8 mouse cellular contexts compared by ENCODE assay signal in genomic region chr10:117846260-117846632, GRCm38 (mm10). TPM values are rescaled to one million over a fixed set of nuclear protein-coding genes. Genes with fewer than 3 reads are reported as not detected.
A peak's percentile ranks its signal among the peaks of the same experiment; 100 is the strongest.
DNase-seq lines count a peak whose midpoint lies in the region; ATAC-seq and TF ChIP-seq lines count a peak whose summit lies in the region.

No protein-coding gene starts in this region.

- H3K9ac ChIP-seq in embryonic facial prominence, embryonic 15.5 days, result peak overlapping the region; percentile 58
- peak overlapping the region; percentile 78 for H3K9ac ChIP-seq in limb, embryonic 15.5 days
- H3K9ac ChIP-seq in stomach, postnatal 0 days (ENCODE audit: low read length), result peak overlapping the region; percentile 82

- H3K4me3 ChIP-seq in erythroblast, embryonic 14.5 days (replicated peaks), result peak overlapping the region; percentile 87
- peak overlapping the region; percentile 90 for H3K4me3 ChIP-seq in embryonic facial prominence, embryonic 15.5 days (replicated peaks)
- peak overlapping the region; percentile 89 for H3K4me3 ChIP-seq in limb, embryonic 15.5 days
- H3K4me3 ChIP-seq in stomach, postnatal 0 days (ENCODE audit: low read depth, low read length), result peak overlapping the region; percentile 92

- peak; percentile 84 for DNase-seq in 416B (ENCODE audit: low read depth)
- DNase-seq in stomach, postnatal 0 days (ENCODE audit: low spot score), result no peak
- no peak for DNase-seq in urinary bladder, postnatal 25 days (ENCODE audit: low spot score)
- DNase-seq in cerebellum, adult 9-11 months, result no peak

- H3K9me3 ChIP-seq in erythroblast, embryonic 14.5 days (ENCODE audit: control insufficient read depth, low read length), result no peaks in the 10 kb centered on the region
- H3K9me3 ChIP-seq in embryonic facial prominence, embryonic 15.5 days (replicated peaks), result no peaks in the 10 kb centered on the region
- no peaks in the 10 kb centered on the region for H3K9me3 ChIP-seq in limb, embryonic 15.5 days
- no peaks in the 10 kb centered on the region for H3K9me3 ChIP-seq in stomach, postnatal 0 days (ENCODE audit: control insufficient read depth, low read length)

- peak overlapping the region; percentile 66 for H3K4me2 ChIP-seq in embryonic facial prominence, embryonic 15.5 days (replicated peaks)
- H3K4me2 ChIP-seq in limb, embryonic 15.5 days, result peak overlapping the region; percentile 53
- peak overlapping the region; percentile 69 for H3K4me2 ChIP-seq in stomach, postnatal 0 days (replicated peaks; ENCODE audit: low read depth)

- peak; percentile 45 for TF ChIP-seq CTCF in stomach, postnatal 0 days (IDR thresholded peaks at IDR 0.05; ENCODE audit: low read depth)

- no peaks in the 10 kb centered on the region for H3K36me3 ChIP-seq in erythroblast, embryonic 14.5 days (ENCODE audit: control insufficient read depth)
- no peaks in the 10 kb centered on the region for H3K36me3 ChIP-seq in embryonic facial prominence, embryonic 15.5 days
- no peaks in the 10 kb centered on the region for H3K36me3 ChIP-seq in limb, embryonic 15.5 days
- H3K36me3 ChIP-seq in stomach, postnatal 0 days (ENCODE audit: control insufficient read depth, insufficient read depth, low read length), result no peaks in the 10 kb centered on the region

- no peak for ATAC-seq in erythroblast, adult 5-6 weeks (replicated peaks; ENCODE audit: low FRiP score, poor library complexity, severe bottlenecking)
- peak; percentile 85 for ATAC-seq in embryonic facial prominence, embryonic 15.5 days (ENCODE audit: insufficient number of reproducible peaks, low FRiP score, low TSS enrichment, low read depth)
- ATAC-seq in limb, embryonic 15.5 days (ENCODE audit: insufficient number of reproducible peaks, low FRiP score, low TSS enrichment, low read depth), result peak; percentile 83
- peak; percentile 81 for ATAC-seq in stomach, postnatal 0 days (ENCODE audit: low FRiP score, low TSS enrichment)

- peaks cover 24% of the 10 kb centered on the region for H3K4me1 ChIP-seq in erythroblast, embryonic 14.5 days (ENCODE audit: control insufficient read depth)
- peaks cover 14% of the 10 kb centered on the region for H3K4me1 ChIP-seq in embryonic facial prominence, embryonic 15.5 days
- peaks cover 21% of the 10 kb centered on the region for H3K4me1 ChIP-seq in limb, embryonic 15.5 days
- H3K4me1 ChIP-seq in stomach, postnatal 0 days (replicated peaks; ENCODE audit: control insufficient read depth, insufficient read depth), result no peaks in the 10 kb centered on the region

- peak overlapping the region; percentile 99 for H3K27ac ChIP-seq in embryonic facial prominence, embryonic 15.5 days (replicated peaks)
- H3K27ac ChIP-seq in limb, embryonic 15.5 days, result peak overlapping the region; percentile 99
- H3K27ac ChIP-seq in stomach, postnatal 0 days (replicated peaks), result peak overlapping the region; percentile 100

- TF ChIP-seq EP300 in stomach, postnatal 0 days (optimal IDR thresholded peaks at IDR 0.05), result no peak

- WGBS in embryonic facial prominence, embryonic 15.5 days, result under 1% methylated on average over 21 of the region's 21 CpGs
- under 1% methylated on average over 21 of the region's 21 CpGs for WGBS in limb, embryonic 15.5 days
- WGBS in stomach, postnatal 0 days, result under 1% methylated on average over 21 of the region's 21 CpGs

- H3K27me3 ChIP-seq in erythroblast, embryonic 14.5 days (ENCODE audit: control insufficient read depth), result peaks cover 27% of the 10 kb centered on the region
- no peaks in the 10 kb centered on the region for H3K27me3 ChIP-seq in embryonic facial prominence, embryonic 15.5 days
- no peaks in the 10 kb centered on the region for H3K27me3 ChIP-seq in limb, embryonic 15.5 days
- no peaks in the 10 kb centered on the region for H3K27me3 ChIP-seq in stomach, postnatal 0 days (ENCODE audit: control insufficient read depth, insufficient read depth, low read length)

RNA-seq across cellular contexts. Expression of gene Rap1b, which starts 0.4 kb away (rescaled TPM):
- 1.0 and 1.3 TPM in 2 replicates for polyA plus RNA-seq in erythroblast, embryonic 14.5 days (2012)
- total RNA-seq in erythroblast, adult 5-6 weeks (2015; ENCODE audit: low replicate concordance), result 117 and 134 TPM in 2 replicates
- total RNA-seq in erythroblast, adult 5-6 weeks (2017; ENCODE audit: low replicate concordance), result 33.7 and 51.7 TPM in 2 replicates
- polyA plus RNA-seq in embryonic facial prominence, embryonic 15.5 days (2015; fragmentation: Nextera tagmentation; extraction: Ambion mirVana), result 170 and 174 TPM in 2 replicates
- polyA plus RNA-seq in limb, embryonic 15.5 days (2015; fragmentation: Nextera tagmentation; extraction: Ambion mirVana), result 184 and 187 TPM in 2 replicates
- 130 and 132 TPM in 2 replicates for polyA plus RNA-seq in stomach, postnatal 0 days (2015; fragmentation: Nextera tagmentation; extraction: Ambion mirVana)

RNA-seq across cellular contexts. Expression of gene Nup107, which starts 53.7 kb away (rescaled TPM):
- 0.77 and 1.0 TPM in 2 replicates for polyA plus RNA-seq in erythroblast, embryonic 14.5 days (2012)
- total RNA-seq in erythroblast, adult 5-6 weeks (2015; ENCODE audit: low replicate concordance), result 14.6 and 42.2 TPM in 2 replicates
- 24.7 and 26.9 TPM in 2 replicates for total RNA-seq in erythroblast, adult 5-6 weeks (2017; ENCODE audit: low replicate concordance)
- polyA plus RNA-seq in embryonic facial prominence, embryonic 15.5 days (2015; fragmentation: Nextera tagmentation; extraction: Ambion mirVana), result 50.7 and 50.8 TPM in 2 replicates
- 54.2 and 54.6 TPM in 2 replicates for polyA plus RNA-seq in limb, embryonic 15.5 days (2015; fragmentation: Nextera tagmentation; extraction: Ambion mirVana)
- polyA plus RNA-seq in stomach, postnatal 0 days (2015; fragmentation: Nextera tagmentation; extraction: Ambion mirVana), result 14.4 and 16.5 TPM in 2 replicates

Comparison
In these comparisons a context has a peak if more than half of its experiments do, and no peak if none do; other contexts are left out.
1. RNA of gene Rap1b, which starts 0.4 kb away (polyA plus RNA-seq): 184 to 187 TPM in limb, embryonic 15.5 days, 170 to 174 TPM in embryonic facial prominence, embryonic 15.5 days and 130 to 132 TPM in stomach, postnatal 0 days; 1.0 to 1.3 TPM in erythroblast, embryonic 14.5 days; every median in the first group is over 10 times any median in the second.
2. Peak in every context shown above with its lines, with median percentiles within 50 percentile points of each other: H3K4me3 ChIP-seq, H3K27ac ChIP-seq, H3K4me2 ChIP-seq and H3K9ac ChIP-seq.